Mouse (Mus musculus) testis, adult 2 months (tissue): ENCODE results near the gene Cep295nl. TPM values are rescaled to one million over a fixed set of nuclear protein-coding genes. Genes with fewer than 3 reads are reported as not detected.
A peak's percentile ranks its signal among the peaks of the same experiment; 100 is the strongest.

Experiments used
- H3K27ac ChIP-seq: fragments of 200-500 bp; 2 replicates; pipeline ENCODE4 v1.5.1; 2012; ENCODE audit warnings: low read depth, low read length; ENCODE audit not compliant: control insufficient read depth, insufficient read depth
- H3K27me3 ChIP-seq: fragments of 200-500 bp; 2 replicates; pipeline ENCODE4 v1.6.1; 2012; ENCODE audit warnings: mild to moderate bottlenecking, low read length, moderate library complexity; ENCODE audit not compliant: control insufficient read depth, insufficient read depth
- H3K36me3 ChIP-seq: fragments of 200-500 bp; 2 replicates; pipeline ENCODE4 v1.6.1; 2012; ENCODE audit warnings: mild to moderate bottlenecking, low read length; ENCODE audit not compliant: control insufficient read depth, insufficient read depth
- H3K4me1 ChIP-seq: fragments of 200-500 bp; 2 replicates; pipeline ENCODE4 v1.6.1; 2012; ENCODE audit warnings: low read length; ENCODE audit not compliant: control insufficient read depth, insufficient read depth
- H3K4me3 ChIP-seq: fragments of 200-500 bp; 2 replicates; pipeline ENCODE4 v1.5.1; 2012; ENCODE audit warnings: low read depth, mild to moderate bottlenecking, low read length, moderate library complexity, mixed read lengths; ENCODE audit not compliant: control insufficient read depth
- CTCF ChIP-seq: fragments of 200-500 bp; IDR thresholded peaks from 2 replicates; pipeline ENCODE4 v1.5.1; 2012; ENCODE audit warnings: low read depth, mild to moderate bottlenecking, inconsistent platforms, low read length, moderate library complexity; ENCODE audit not compliant: control insufficient read depth, insufficient read depth, insufficient replicate concordance
- POLR2A ChIP-seq: fragments of 200-500 bp; IDR thresholded peaks from 2 replicates; pipeline ENCODE4 v1.6.1; 2012; ENCODE audit warnings: low read depth, mild to moderate bottlenecking, inconsistent platforms, low read length, moderate library complexity; ENCODE audit not compliant: control insufficient read depth
- polyA plus RNA-seq: library from polyadenylated mRNA; depleted of rRNA; stranded (reverse); fragments of >200 nt; gene quantifications from 2 replicates; pipeline ENCODE4 v1.2.3, GENCODE M21; 2012

Gene Cep295nl
- polyA plus RNA-seq, 1 experiment = 274 TPM

GRCm38 (mm10) chr11:118366108-118366507 lies 23.8 kb upstream of the Cep295nl start:
- TF ChIP-seq CTCF (no peak), POLR2A (no peak)
- Histone ChIP-seq H3K36me3 (no peaks in the 10 kb centered on the region), H3K4me3 (no peak overlapping the region), H3K27me3 (no peaks in the 10 kb centered on the region), H3K4me1 (no peaks in the 10 kb centered on the region; the same call in 1 of the 2 replicates), H3K27ac (no peak overlapping the region)

DNA sequence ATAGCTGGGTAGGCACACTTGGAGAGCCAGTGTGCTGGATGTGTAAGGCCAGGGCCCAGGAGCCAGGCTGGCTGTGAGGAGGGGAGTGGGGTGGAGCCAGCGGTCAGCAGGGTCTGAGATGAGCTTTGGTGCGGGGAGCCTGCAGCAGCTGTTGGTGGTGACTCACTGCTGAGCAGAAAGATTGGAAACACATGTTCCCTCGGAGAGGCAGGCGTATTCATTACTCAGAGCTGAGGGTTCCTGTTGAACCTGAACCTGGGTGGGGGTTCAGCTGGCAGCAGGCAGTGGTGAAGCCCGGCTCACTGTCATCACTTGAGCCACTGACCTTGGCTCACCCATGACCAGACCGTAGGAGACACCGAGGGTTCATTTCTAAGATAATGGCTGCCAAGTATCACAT lies 22.9 kb upstream of the Cep295nl start:
- Histone ChIP-seq H3K27ac (no peak overlapping the region), H3K27me3 (no peaks in the 10 kb centered on the region), H3K4me1 (peaks cover 5% of the 10 kb centered on the region), H3K36me3 (no peaks in the 10 kb centered on the region), H3K4me3 (no peak overlapping the region)
- TF ChIP-seq CTCF (no peak), POLR2A (no peak)

DNA sequence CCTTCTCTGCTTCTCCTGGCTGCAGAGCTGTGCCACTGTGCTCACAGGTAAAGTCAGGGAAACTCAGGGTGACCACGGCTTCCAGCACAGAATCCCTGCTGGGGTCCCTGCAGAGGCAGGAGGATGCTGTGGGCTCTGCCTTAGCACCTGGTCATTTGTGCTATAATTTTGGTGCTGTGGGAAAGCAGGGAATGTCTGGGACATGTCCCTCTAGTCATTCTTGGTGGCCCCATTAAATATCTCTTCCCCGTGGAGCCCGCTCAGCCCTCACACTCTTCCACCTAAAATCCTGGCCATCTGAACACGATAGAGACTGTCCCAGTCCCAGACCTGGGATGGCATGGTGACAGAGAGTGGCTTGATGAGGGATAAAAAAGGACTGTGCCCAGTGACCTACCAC lies 21.7 kb upstream of the Cep295nl start:
- no peak overlapping the region for H3K27ac ChIP-seq
- no peaks in the 10 kb centered on the region for H3K27me3 ChIP-seq
- H3K4me1 ChIP-seq = peaks cover 5% of the 10 kb centered on the region
- TF ChIP-seq CTCF (no peak), POLR2A (no peak)
- no peak overlapping the region for H3K4me3 ChIP-seq
- H3K36me3 ChIP-seq = no peaks in the 10 kb centered on the region

GRCm38 (mm10) chr11:118362971-118363518 lies 20.7 kb upstream of the Cep295nl start:
- no peak overlapping the region for H3K27ac ChIP-seq
- H3K27me3 ChIP-seq = no peaks in the 10 kb centered on the region
- peaks cover 5% of the 10 kb centered on the region for H3K4me1 ChIP-seq
- no peak overlapping the region for H3K4me3 ChIP-seq
- no peaks in the 10 kb centered on the region for H3K36me3 ChIP-seq
- no peak for TF ChIP-seq CTCF
- TF ChIP-seq POLR2A = no peak

GRCm38 (mm10) chr11:118362501-118362900 lies 20.2 kb upstream of the Cep295nl start:
- peaks cover 5% of the 10 kb centered on the region for H3K4me1 ChIP-seq
- no peaks in the 10 kb centered on the region for H3K27me3 ChIP-seq

GRCm38 (mm10) chr11:118360907-118361341 lies 18.6 kb upstream of the Cep295nl start:
- no peak overlapping the region for H3K27ac ChIP-seq
- no peak overlapping the region for H3K4me3 ChIP-seq
- peaks cover 5% of the 10 kb centered on the region for H3K4me1 ChIP-seq
- no peaks in the 10 kb centered on the region for H3K27me3 ChIP-seq
- H3K36me3 ChIP-seq = no peaks in the 10 kb centered on the region
- TF ChIP-seq CTCF (no peak), POLR2A (no peak)

More at GRCm38 (mm10) chr11:118362501-118362900, 20.2 kb upstream of the Cep295nl start:
- H3K36me3 ChIP-seq = no peaks in the 10 kb centered on the region
- H3K4me3 ChIP-seq = no peak overlapping the region
- no peak for TF ChIP-seq POLR2A
- TF ChIP-seq CTCF = no peak
- H3K27ac ChIP-seq = no peak overlapping the region

- Histone ChIP-seq H3K36me3 (no peaks in the 10 kb centered on the region), H3K27ac (no peak overlapping the region), H3K4me3 (no peak overlapping the region), H3K4me1 (peaks cover 7% of the 10 kb centered on the region), H3K27me3 (no peaks in the 10 kb centered on the region)
- TF ChIP-seq POLR2A (0 out of 2 replicates have a peak, but pooled peaks have one; percentile 18), CTCF (no peak)
These were observed 18.2 kb upstream of the Cep295nl start for GRCm38 (mm10) chr11:118360491-118360890.
